Mouse (Mus musculus): ENCODE measurements around the gene Pkp3. TPM values are rescaled to one million over a fixed set of nuclear protein-coding genes. Genes with fewer than 3 reads are reported as not detected.
A peak's percentile ranks its signal among the peaks of the same experiment; 100 is the strongest.

Pkp3 gene
- polyA plus RNA-seq, 1 experiment from 2014 or later: 1.8 TPM

DNA sequence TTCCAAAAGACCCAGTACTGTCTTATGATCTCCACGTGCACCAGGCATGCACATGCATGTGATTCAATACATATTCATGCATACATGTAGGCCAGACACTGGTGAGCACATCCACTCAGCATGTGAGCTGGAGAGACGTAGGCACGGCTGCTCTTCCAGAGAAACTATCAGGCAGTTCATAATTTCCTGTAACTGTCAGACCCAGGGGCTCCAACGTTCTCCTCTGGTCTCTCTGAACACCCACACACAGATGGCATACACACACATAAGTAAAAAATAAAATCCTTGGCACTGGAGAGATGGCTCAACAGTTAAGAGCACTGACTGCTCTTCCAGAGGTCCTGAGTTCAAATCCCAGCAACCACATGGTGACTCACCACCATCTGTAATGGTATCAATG, 4.2 kb upstream of the Pkp3 start:
- WGBS: 80% methylated on average over 4 of the region's 4 CpGs
- Histone ChIP-seq H3K36me3 (peaks cover 2% of the 10 kb centered on the region; the same call in 1 of the 2 replicates), H3K4me1 (peaks cover 4% of the 10 kb centered on the region; the same call in 1 of the 2 replicates), H3K9me3 (no peaks in the 10 kb centered on the region), H3K4me2 (replicated peaks) (no peak overlapping the region), H3K27ac (replicated peaks) (no peak overlapping the region), H3K4me3 (no peak overlapping the region), H3K27me3 (peaks cover 27% of the 10 kb centered on the region), H3K9ac (replicated peaks) (no peak overlapping the region)
- ATAC-seq (ENCODE audit: low FRiP score, low read depth): no peak

DNA sequence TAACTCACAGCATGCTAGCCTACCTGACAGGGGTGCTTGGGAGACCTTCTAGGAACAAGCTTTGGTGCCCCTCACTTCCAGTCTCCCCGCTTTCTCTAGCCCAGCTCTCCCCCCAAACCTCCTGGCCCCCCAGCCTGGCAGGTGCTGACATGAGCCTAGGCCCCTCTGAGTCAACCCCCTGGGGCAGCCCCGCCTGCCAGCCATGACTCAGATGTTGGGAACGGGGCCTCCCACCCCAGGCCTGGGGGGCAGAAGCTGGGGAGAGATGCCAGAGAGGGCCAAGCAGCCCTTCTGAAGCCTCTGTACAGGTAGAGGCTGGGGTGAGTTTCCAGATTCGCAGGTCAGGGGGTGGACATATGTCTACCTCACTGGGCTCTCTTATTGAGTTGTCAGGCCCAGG, 858 bp downstream of the Pkp3 start:
- WGBS: 79% methylated on average over 4 of the region's 4 CpGs
- peaks cover 25% of the 10 kb centered on the region for H3K27me3 ChIP-seq
- no peaks in the 10 kb centered on the region for H3K36me3 ChIP-seq
- H3K9me3 ChIP-seq: no peaks in the 10 kb centered on the region
- H3K9ac ChIP-seq (replicated peaks): no peak overlapping the region
- H3K4me1 ChIP-seq: no peaks in the 10 kb centered on the region
- H3K4me3 ChIP-seq: no peak overlapping the region
- no peak overlapping the region for H3K27ac ChIP-seq (replicated peaks)
- ATAC-seq (ENCODE audit: low FRiP score, low read depth): no peak
- H3K4me2 ChIP-seq (replicated peaks): no peak overlapping the region

DNA sequence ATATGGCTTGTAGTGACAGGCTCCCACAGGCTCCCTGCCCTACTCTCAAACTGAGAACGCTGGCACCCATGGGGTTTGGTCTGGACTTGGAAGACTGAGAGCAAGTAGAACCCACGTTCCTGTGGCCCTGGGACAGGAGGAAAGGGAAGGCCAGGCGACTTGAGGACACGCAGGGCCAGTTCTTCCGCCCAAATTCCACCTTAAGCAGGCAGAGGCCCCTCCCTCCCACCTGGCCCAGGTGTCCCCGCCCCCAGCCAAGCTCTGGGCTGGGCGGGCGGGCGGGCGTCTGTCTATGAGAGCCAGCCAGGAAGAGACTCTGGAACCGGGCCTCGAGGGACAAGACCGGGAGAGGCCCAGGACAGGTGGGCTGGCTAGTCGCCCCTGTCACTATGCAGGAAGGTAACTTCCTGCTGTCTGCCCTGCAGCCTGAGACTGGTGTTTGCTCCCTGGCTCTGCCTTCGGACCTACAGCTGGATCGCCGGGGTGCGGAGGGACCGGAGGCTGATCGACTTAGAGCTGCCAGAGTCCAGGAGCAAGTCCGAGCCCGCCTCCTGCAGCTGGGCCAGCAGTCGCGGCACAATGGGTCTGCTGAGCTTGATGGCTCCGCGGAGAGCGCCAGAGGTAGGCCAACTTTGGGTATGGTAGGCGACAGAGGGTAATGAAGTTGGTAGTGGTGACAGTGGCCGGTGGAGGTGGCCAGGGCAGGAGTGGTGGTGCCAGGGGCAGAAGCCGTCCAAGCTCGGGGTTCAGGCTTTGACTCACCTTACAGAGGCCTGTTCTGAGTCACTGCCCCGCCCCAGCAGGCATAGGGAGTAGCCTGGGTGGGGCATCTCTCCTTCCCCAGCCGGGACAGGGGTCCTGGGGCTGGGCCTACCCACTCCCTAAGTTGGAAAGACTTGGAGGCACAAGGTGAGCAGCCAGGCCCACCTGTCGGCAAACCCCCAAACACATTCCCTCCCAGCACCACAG, 1.7 kb downstream of the Pkp3 start:
- no peak overlapping the region for H3K9ac ChIP-seq (replicated peaks)
- H3K4me2 ChIP-seq (replicated peaks): no peak overlapping the region
- peaks cover 25% of the 10 kb centered on the region for H3K27me3 ChIP-seq
- H3K27ac ChIP-seq (replicated peaks): no peak overlapping the region
- H3K9me3 ChIP-seq: no peaks in the 10 kb centered on the region
- WGBS: 28% methylated on average over 33 of the region's 34 CpGs
- no peak overlapping the region for H3K4me3 ChIP-seq
- no peaks in the 10 kb centered on the region for H3K4me1 ChIP-seq
- no peaks in the 10 kb centered on the region for H3K36me3 ChIP-seq
- no peak for ATAC-seq (ENCODE audit: low FRiP score, low read depth)

DNA sequence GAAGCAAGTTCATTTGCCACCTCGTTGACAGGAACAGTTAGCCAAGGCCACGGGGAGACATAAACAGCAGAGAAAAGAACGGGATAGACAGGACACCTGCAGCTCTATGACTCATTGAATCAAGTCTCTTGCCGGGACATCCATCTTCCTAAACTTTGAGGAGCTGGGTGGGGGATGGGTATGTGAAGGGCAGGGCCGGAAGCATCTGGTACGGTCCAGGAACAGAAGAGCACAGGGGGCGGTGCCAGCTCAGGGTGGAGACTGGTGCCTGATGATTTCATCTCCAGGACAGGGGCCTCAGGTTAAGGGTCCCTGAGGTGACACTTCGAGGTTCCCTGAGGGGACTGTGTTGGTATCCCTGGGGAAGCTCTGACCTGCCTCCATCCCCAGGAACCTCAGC, 9.9 kb downstream of the Pkp3 start:
- no peak overlapping the region for H3K27ac ChIP-seq (replicated peaks)
- H3K4me1 ChIP-seq: peaks cover 5% of the 10 kb centered on the region; the same call in 1 of the 2 replicates
- WGBS: 42% methylated on average over 8 of the region's 8 CpGs
- no peaks in the 10 kb centered on the region for H3K9me3 ChIP-seq
- no peaks in the 10 kb centered on the region for H3K36me3 ChIP-seq
- no peak overlapping the region for H3K9ac ChIP-seq (replicated peaks)
- no peak overlapping the region for H3K4me2 ChIP-seq (replicated peaks)
- no peak overlapping the region for H3K4me3 ChIP-seq
- ATAC-seq (ENCODE audit: low FRiP score, low read depth): no peak
- H3K27me3 ChIP-seq: peaks cover 55% of the 10 kb centered on the region

DNA sequence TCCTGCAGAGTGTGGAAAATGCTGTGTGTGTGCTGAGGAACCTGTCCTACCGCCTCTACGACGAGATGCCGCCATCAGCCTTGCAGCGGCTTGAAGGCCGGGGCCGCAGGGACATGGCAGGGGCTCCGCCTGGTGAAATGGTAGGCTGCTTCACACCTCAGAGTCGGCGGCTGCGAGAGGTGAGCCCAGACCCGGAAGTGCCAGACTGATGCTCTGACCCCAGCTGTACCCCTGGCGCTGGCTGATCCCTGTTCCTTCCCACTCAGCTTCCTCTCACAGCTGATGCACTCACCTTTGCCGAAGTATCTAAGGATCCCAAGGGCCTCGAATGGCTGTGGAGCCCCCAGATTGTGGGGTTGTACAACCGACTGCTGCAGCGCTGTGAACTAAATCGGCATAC, 10.5 kb downstream of the Pkp3 start:
- no peak for ATAC-seq (ENCODE audit: low FRiP score, low read depth)
- Histone ChIP-seq H3K9ac (replicated peaks) (no peak overlapping the region), H3K4me1 (peaks cover 5% of the 10 kb centered on the region; the same call in 1 of the 2 replicates), H3K36me3 (no peaks in the 10 kb centered on the region), H3K9me3 (no peaks in the 10 kb centered on the region), H3K27me3 (peaks cover 58% of the 10 kb centered on the region), H3K4me3 (peak overlapping the region; percentile 17), H3K4me2 (replicated peaks) (peak overlapping the region; percentile 37), H3K27ac (replicated peaks) (no peak overlapping the region)
- WGBS: 18% methylated on average over 18 of the region's 18 CpGs

DNA sequence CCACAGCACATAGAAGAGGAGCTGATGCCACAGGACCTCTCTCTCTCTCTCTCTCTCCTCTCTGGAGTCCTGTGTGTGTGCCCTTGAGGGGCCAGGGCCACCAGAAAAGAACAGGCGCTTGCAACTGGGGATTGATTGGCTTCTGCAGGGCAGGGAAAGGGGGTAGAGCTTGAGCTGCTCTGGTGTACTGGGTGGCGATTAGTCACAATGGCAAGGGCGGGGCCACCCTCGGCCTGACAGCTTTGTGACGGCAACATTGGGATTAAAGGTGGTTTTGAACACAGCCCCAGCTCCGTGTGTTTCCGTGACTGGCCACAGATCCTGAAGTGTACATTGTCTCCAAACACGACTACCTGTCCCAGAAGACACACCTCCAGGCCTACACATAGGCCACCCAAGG, 12.2 kb downstream of the Pkp3 start:
- Histone ChIP-seq H3K27ac (replicated peaks) (no peak overlapping the region), H3K4me1 (peaks cover 5% of the 10 kb centered on the region; the same call in 1 of the 2 replicates), H3K4me3 (no peak overlapping the region), H3K4me2 (replicated peaks) (no peak overlapping the region), H3K36me3 (no peaks in the 10 kb centered on the region), H3K9me3 (no peaks in the 10 kb centered on the region), H3K9ac (replicated peaks) (no peak overlapping the region), H3K27me3 (peaks cover 58% of the 10 kb centered on the region)
- ATAC-seq (ENCODE audit: low FRiP score, low read depth): no peak
- 56% methylated on average over 8 of the region's 8 CpGs for WGBS

DNA sequence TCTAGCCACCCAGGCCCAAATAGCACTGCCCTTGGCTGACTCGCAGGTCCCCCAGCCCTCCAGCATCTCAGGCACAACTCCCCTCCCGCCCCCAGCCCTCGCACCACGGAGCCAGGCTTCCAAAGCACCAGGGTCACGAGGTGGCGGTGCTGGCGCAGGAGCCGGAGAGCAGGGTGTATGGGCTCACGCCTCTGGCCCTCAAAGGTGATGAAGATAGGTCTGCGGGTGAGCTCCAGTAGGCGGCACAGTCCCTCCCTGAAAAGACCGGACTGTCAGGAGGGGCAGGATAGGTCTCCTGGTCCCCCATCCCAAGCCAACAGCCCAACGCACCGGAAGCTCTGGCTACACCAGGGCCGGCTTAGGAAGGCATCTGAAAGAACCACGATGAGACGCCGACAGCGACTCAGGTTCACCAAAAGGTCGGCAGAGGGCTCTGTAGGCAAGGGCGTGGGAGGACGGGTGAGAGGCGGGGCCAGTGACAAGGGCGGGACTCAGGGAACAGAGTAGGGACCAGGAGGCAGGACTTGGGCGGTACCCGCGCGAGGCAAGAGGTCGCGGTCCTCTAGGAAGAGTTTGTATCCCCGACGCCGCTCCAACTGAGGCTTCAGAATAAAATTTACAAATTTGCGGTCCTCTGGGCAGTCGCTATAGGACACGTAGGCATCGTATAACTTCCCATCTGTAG, 14.2 kb downstream of the Pkp3 start:
- WGBS: 6% methylated on average over 37 of the region's 37 CpGs
- H3K9ac ChIP-seq (replicated peaks): no peak overlapping the region; the same call in 1 of the 2 replicates
- peaks cover 62% of the 10 kb centered on the region for H3K27me3 ChIP-seq
- peak overlapping the region; percentile 46 for H3K4me2 ChIP-seq (replicated peaks)
- ATAC-seq (ENCODE audit: low FRiP score, low read depth): peak; percentile 87
- no peaks in the 10 kb centered on the region for H3K36me3 ChIP-seq
- peak overlapping the region; percentile 25 for H3K4me3 ChIP-seq
- no peaks in the 10 kb centered on the region for H3K9me3 ChIP-seq
- no peak overlapping the region for H3K27ac ChIP-seq (replicated peaks)
- peaks cover 5% of the 10 kb centered on the region; the same call in 1 of the 2 replicates for H3K4me1 ChIP-seq

DNA sequence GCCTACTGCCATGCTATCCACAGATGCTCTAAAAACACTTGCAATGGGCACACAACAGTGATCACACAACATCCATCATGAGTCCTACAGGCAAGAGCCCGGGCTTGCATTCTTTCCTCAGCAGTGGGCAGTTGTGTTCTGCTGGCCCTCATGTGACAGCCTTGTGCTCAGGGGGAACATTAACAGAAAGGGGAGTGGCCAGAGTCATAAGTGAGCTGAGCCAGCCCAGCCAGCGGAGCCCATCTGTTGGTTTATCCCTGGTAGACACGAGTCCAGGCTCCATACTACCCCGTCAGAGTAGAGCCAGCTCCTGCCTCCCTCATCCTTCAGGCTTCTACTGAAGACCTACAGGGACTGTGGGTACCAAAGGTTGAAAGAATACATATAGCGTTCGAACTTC, 15.9 kb downstream of the Pkp3 start:
- Histone ChIP-seq H3K27ac (replicated peaks) (no peak overlapping the region), H3K9ac (replicated peaks) (no peak overlapping the region), H3K9me3 (no peaks in the 10 kb centered on the region), H3K4me1 (peaks cover 5% of the 10 kb centered on the region; the same call in 1 of the 2 replicates), H3K36me3 (no peaks in the 10 kb centered on the region), H3K4me3 (no peak overlapping the region), H3K4me2 (replicated peaks) (no peak overlapping the region), H3K27me3 (peaks cover 59% of the 10 kb centered on the region)
- 81% methylated on average over 6 of the region's 6 CpGs for WGBS
- no peak for ATAC-seq (ENCODE audit: low FRiP score, low read depth)

DNA sequence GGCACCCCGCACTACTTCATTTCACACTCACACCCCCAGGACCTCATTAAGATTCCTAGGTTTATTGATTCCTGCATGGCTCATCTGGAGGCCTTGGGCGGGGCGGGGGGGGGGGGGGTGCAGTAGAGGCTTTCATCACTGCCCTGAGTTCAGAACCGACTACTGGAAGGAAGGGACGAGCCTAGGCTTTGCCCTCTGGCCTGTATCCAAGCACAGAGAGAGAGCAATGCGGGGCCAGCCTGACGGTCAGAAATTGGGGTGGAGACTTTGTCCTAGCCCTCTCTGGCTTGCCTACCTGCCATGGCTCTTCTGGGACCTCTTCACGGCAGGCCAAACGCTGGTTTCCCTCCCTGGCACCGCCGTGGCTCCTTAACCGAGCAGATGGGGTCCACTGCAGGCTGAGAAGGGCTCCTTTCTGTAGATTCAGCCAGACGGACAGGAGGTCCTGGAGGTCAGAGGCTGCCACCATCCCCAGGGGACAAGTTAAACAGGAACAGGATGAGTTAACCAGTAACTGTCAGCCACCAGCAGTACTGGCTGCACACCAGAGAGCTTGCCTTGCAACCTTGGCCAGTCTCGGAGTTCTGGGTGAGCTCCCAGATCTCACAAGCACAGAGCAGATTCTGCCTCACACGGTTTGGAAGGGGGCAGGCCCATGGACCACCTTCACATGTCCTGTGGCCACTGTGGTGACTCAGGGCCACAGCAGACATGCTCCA, 16.6 kb downstream of the Pkp3 start:
- Histone ChIP-seq H3K27ac (replicated peaks) (no peak overlapping the region), H3K4me1 (peaks cover 8% of the 10 kb centered on the region; the same call in 1 of the 2 replicates), H3K27me3 (peaks cover 59% of the 10 kb centered on the region), H3K9ac (replicated peaks) (no peak overlapping the region), H3K4me3 (no peak overlapping the region), H3K9me3 (no peaks in the 10 kb centered on the region), H3K4me2 (replicated peaks) (no peak overlapping the region), H3K36me3 (no peaks in the 10 kb centered on the region)
- 68% methylated on average over 14 of the region's 15 CpGs for WGBS
- ATAC-seq (ENCODE audit: low FRiP score, low read depth): no peak

DNA sequence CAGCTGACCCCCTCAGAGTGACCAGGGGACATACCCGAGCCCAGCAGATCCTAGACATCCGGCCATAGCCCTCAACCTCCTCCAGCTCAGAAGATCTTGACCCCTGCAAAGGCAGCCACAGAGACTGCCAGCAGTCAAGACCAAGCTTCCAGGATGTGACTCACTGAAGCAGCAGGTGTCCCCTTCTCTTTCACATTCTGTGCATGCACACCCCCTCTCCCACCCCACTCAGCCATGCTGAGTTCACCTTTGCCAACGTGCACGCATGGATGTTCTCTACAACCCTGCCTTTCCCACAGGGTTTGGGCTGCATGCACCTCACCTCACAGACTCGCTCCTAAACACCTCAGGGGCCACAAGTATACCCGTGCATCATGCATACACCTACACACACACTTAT, 18.0 kb downstream of the Pkp3 start:
- Histone ChIP-seq H3K9me3 (no peaks in the 10 kb centered on the region), H3K36me3 (no peaks in the 10 kb centered on the region), H3K27me3 (peaks cover 62% of the 10 kb centered on the region), H3K27ac (replicated peaks) (no peak overlapping the region), H3K4me1 (peaks cover 17% of the 10 kb centered on the region), H3K9ac (replicated peaks) (no peak overlapping the region), H3K4me2 (replicated peaks) (no peak overlapping the region), H3K4me3 (no peak overlapping the region)
- no peak for ATAC-seq (ENCODE audit: low FRiP score, low read depth)
- 85% methylated on average over 6 of the region's 6 CpGs for WGBS

DNA sequence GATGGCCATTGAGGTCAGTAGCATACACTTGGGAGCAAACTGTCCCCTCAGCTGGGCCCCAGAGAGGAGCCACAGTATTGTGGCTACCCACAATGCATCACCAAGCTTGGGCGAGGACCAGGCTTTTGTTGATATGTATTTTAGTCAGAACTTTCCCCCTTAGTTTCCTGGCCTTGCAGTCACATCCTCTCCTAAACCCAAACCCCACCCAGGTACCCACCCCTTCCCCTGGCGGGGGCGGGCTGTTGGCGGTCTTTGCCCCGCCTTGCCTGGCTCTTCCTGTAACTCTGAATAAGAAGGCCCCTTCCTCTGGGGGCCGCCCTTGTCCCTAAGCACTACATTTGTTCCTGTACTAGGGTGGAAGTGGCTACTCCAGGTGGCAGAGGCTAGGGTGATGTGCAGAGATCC, 18.6 kb downstream of the Pkp3 start:
- no peak overlapping the region for H3K27ac ChIP-seq (replicated peaks)
- H3K36me3 ChIP-seq: no peaks in the 10 kb centered on the region
- no peak overlapping the region for H3K4me2 ChIP-seq (replicated peaks)
- H3K4me1 ChIP-seq: peaks cover 17% of the 10 kb centered on the region
- no peak for ATAC-seq (ENCODE audit: low FRiP score, low read depth)
- H3K4me3 ChIP-seq: no peak overlapping the region
- peaks cover 64% of the 10 kb centered on the region for H3K27me3 ChIP-seq
- H3K9ac ChIP-seq (replicated peaks): no peak overlapping the region
- no peaks in the 10 kb centered on the region for H3K9me3 ChIP-seq
- WGBS: 37% methylated on average over 6 of the region's 6 CpGs
